13 mouse cellular contexts compared by ENCODE assay signal in genomic region chr11:20476494-20476893, GRCm38 (mm10).
DNase-seq lines count a peak whose midpoint lies in the region; ATAC-seq and TF ChIP-seq lines count a peak whose summit lies in the region.
"Had no signal": no experiment of that assay in that cellular context is flagged by ENCODE, and none has a peak within 500 bp of the region (broad histone marks: within the 10 kb centered on the region; RNA-seq: fewer than 3 reads in every experiment).

No protein-coding gene starts in this region.

- no peak overlapping the region for H3K4me2 ChIP-seq in limb, embryonic 15.5 days
- no peak overlapping the region for H3K4me2 ChIP-seq in intestine, embryonic 15.5 days (replicated peaks)

- H3K27ac ChIP-seq in limb, embryonic 15.5 days = 0 out of 2 replicates have a peak overlapping the region, but pooled peaks have one; percentile 75
- H3K27ac ChIP-seq in limb, embryonic 10.5 days = no peak overlapping the region
- peak overlapping the region; percentile 37; the same call in 1 of the 2 replicates for H3K27ac ChIP-seq in ES-E14 (ENCODE audit: insufficient read depth, low read depth, low read length, poor library complexity, severe bottlenecking)
- peak overlapping the region; percentile 67; the same call in 1 of the 2 replicates for H3K27ac ChIP-seq in intestine, embryonic 15.5 days
- no peak overlapping the region for H3K27ac ChIP-seq in left cerebral cortex, adult 2 months

- no peaks in the 10 kb centered on the region for H3K9me3 ChIP-seq in limb, embryonic 15.5 days
- no peaks in the 10 kb centered on the region for H3K9me3 ChIP-seq in limb, embryonic 10.5 days (replicated peaks)
- no peaks in the 10 kb centered on the region for H3K9me3 ChIP-seq in ES-E14 (ENCODE audit: control insufficient read depth, insufficient read depth, low read depth, low read length)
- H3K9me3 ChIP-seq in intestine, embryonic 15.5 days = no peaks in the 10 kb centered on the region
- H3K9me3 ChIP-seq: embryonic facial prominence, embryonic 12.5 days; heart, embryonic 15.5 days had no signal

- H3K27me3 ChIP-seq in limb, embryonic 15.5 days = no peaks in the 10 kb centered on the region
- H3K27me3 ChIP-seq in limb, embryonic 10.5 days (ENCODE audit: low read depth, poor library complexity, severe bottlenecking) = no peaks in the 10 kb centered on the region
- H3K27me3 ChIP-seq in intestine, embryonic 15.5 days (replicated peaks) = no peaks in the 10 kb centered on the region
- H3K27me3 ChIP-seq: embryonic facial prominence, embryonic 12.5 days; heart, embryonic 15.5 days; hindbrain, embryonic 13.5 days; neural tube, embryonic 15.5 days had no signal

- TF ChIP-seq CTCF in left cerebral cortex, adult 2 months (IDR thresholded peaks at IDR 0.05) = no peak

- ATAC-seq in limb, embryonic 15.5 days (ENCODE audit: insufficient number of reproducible peaks, low FRiP score, low TSS enrichment, low read depth) = no peak
- no peak for ATAC-seq in intestine, embryonic 15.5 days

- intact Hi-C loops in left cerebral cortex, adult 2 months (cut with DNase I) = no loop called here

- no peak for DNase-seq in limb, embryonic 10.5 days (ENCODE audit: low spot score)
- DNase-seq in ES-E14 (ENCODE audit: low read depth, low spot score) = no peak
- no peak for DNase-seq in left cerebral cortex, adult 2 months (ENCODE audit: extremely low spot score in 1 of 2, low spot score in 2 of 2)
- DNase-seq in urinary bladder, postnatal 4 days (ENCODE audit: low spot score in 2 of 2) = no peak
- no peak for DNase-seq in urinary bladder, adult 2 months (ENCODE audit: low spot score)
- DNase-seq: kidney, adult 9 months; kidney, postnatal 36 days had no signal

- no peak overlapping the region for H3K4me3 ChIP-seq in limb, embryonic 15.5 days
- H3K4me3 ChIP-seq in limb, embryonic 10.5 days = no peak overlapping the region
- H3K4me3 ChIP-seq in ES-E14 (ENCODE audit: insufficient read depth in 1 of 2, low read depth in 1 of 2, low read length in 2 of 2, poor library complexity in 1 of 2, severe bottlenecking in 1 of 2) = no peak overlapping the region
- no peak overlapping the region for H3K4me3 ChIP-seq in intestine, embryonic 15.5 days (replicated peaks)
- no peak overlapping the region for H3K4me3 ChIP-seq in left cerebral cortex, adult 2 months
- H3K4me3 ChIP-seq: embryonic facial prominence, embryonic 12.5 days; hindbrain, embryonic 13.5 days; neural tube, embryonic 15.5 days had no signal

- H3K9ac ChIP-seq in limb, embryonic 15.5 days = no peak overlapping the region
- H3K9ac ChIP-seq in ES-E14 (ENCODE audit: insufficient read depth, low read depth, low read length, poor library complexity, severe bottlenecking) = no peak overlapping the region
- H3K9ac ChIP-seq in intestine, embryonic 15.5 days = no peak overlapping the region
- H3K9ac ChIP-seq: embryonic facial prominence, embryonic 12.5 days; neural tube, embryonic 15.5 days had no signal

- no peaks in the 10 kb centered on the region for H3K36me3 ChIP-seq in limb, embryonic 15.5 days
- H3K36me3 ChIP-seq in limb, embryonic 10.5 days = no peaks in the 10 kb centered on the region
- H3K36me3 ChIP-seq in ES-E14 (ENCODE audit: control insufficient read depth, insufficient read depth, low read length, poor library complexity, severe bottlenecking) = no peaks in the 10 kb centered on the region
- no peaks in the 10 kb centered on the region for H3K36me3 ChIP-seq in intestine, embryonic 15.5 days
- H3K36me3 ChIP-seq: embryonic facial prominence, embryonic 12.5 days; heart, embryonic 15.5 days; hindbrain, embryonic 13.5 days; neural tube, embryonic 15.5 days had no signal

- WGBS in limb, embryonic 15.5 days = 87% methylated on average over 3 of the region's 3 CpGs
- WGBS in limb, embryonic 10.5 days = 92% methylated on average over 3 of the region's 3 CpGs
- 92% methylated on average over 3 of the region's 3 CpGs for WGBS in intestine, embryonic 15.5 days

- peaks cover 15% of the 10 kb centered on the region for H3K4me1 ChIP-seq in limb, embryonic 15.5 days
- H3K4me1 ChIP-seq in limb, embryonic 10.5 days = peaks cover 7% of the 10 kb centered on the region; the same call in 1 of the 2 replicates
- H3K4me1 ChIP-seq in ES-E14 (ENCODE audit: control insufficient read depth in 2 of 2, insufficient read depth in 2 of 2, low read length in 2 of 2, poor library complexity in 1 of 2) = peaks cover 4 to 19% of the 10 kb centered on the region in 2 experiments
- H3K4me1 ChIP-seq in intestine, embryonic 15.5 days (replicated peaks) = peaks cover 6% of the 10 kb centered on the region; the same call in 1 of the 2 replicates

- in situ Hi-C loops in ES-E14 (cut with MboI; ENCODE audit: low sequenced_read_pairs in 2 of 2, unreplicated experiment in 2 of 2) = no loop called here

TF ChIP-seq in ES-E14, 5 proteins besides CTCF, POLR2A, EP300 and RAD21:
- TF ChIP-seq CHD2 (IDR thresholded peaks at IDR 0.05; ENCODE audit: low read depth, low read length) (no peak), ZNF384 (IDR thresholded peaks at IDR 0.05; ENCODE audit: low read depth, low read length) (no peak), ZC3H11A (IDR thresholded peaks at IDR 0.05; ENCODE audit: borderline replicate concordance, low read depth, low read length) (no peak), MAFK (IDR thresholded peaks at IDR 0.05; ENCODE audit: insufficient read depth, low read depth, low read length) (no peak), HCFC1 (IDR thresholded peaks at IDR 0.05; ENCODE audit: borderline replicate concordance, insufficient read depth, low read length) (no peak)

Comparison
In these comparisons a context has a peak if more than half of its experiments do, and no peak if none do; other contexts are left out.
1. H3K27ac ChIP-seq: peak in limb, embryonic 15.5 days (single experiment), ES-E14 (single experiment) and intestine, embryonic 15.5 days (single experiment); none in limb, embryonic 10.5 days (single experiment) and left cerebral cortex, adult 2 months (single experiment).